Mouse (Mus musculus) left cerebral cortex, adult 2 months (tissue): Measurements from ENCODE around the gene Nostrin. TPM values are rescaled to one million over a fixed set of nuclear protein-coding genes. Genes with fewer than 3 reads are reported as not detected.

Source experiments
- DNase-seq, 2 experiments: peaks; one replicate each; pipeline ENCODE4 v3.0.0; 2021 to 2022; ENCODE audit warnings: low spot score in 2 of 2, mixed read lengths in 1 of 2; ENCODE audit errors: extremely low spot score in 1 of 2
- H3K27ac ChIP-seq: fragments of 200-600 bp; 2 replicates; pipeline ENCODE4 v1.8.1; 2022
- H3K4me3 ChIP-seq: fragments of 200-600 bp; 2 replicates; pipeline ENCODE4 v1.8.1; 2022
- CTCF ChIP-seq: fragments of 200-600 bp; IDR thresholded peaks from 2 replicates; pipeline ENCODE4 v1.8.1; 2022; ENCODE audit warnings: antibody characterized with exemption, mild to moderate bottlenecking, moderate library complexity
- intact Hi-C: fragments of 180-260 bp; cut with DNase I; formaldehyde crosslinking; loops from one replicate; pipeline ENCODE4 v1.15.1; 2025
- total RNA-seq, 2 experiments: library from RNA; stranded (reverse); gene quantifications; 2 replicates each; pipeline ENCODE4 v1.2.3; 2021

Gene Nostrin
- total RNA-seq, 2 experiments from 2014 or later, result 3.5 to 6.6 TPM

DNA sequence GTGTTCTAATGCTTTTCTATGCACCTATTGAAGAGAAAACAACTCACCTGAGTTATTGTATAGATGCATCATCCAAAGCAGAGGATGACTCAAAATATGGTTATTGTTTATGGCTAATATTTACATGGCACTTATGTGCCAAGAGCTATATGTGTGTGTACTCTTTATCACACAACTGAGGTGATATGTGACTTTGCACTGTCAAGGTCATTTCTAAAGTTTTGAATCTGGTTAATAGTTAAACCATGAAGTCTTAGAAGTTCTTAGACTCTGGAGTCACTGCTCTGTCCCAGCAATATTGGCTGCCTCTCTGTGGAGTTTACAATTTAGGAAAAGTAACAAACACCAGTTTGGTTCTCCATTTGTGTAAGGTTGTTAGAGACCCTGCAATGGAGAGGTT, 23.3 kb downstream of the Nostrin start:
- no peak for TF ChIP-seq CTCF
- Histone ChIP-seq H3K4me3 (no peak overlapping the region), H3K27ac (no peak overlapping the region)
- intact Hi-C loops, result no loop called here
- no peak for DNase-seq

DNA sequence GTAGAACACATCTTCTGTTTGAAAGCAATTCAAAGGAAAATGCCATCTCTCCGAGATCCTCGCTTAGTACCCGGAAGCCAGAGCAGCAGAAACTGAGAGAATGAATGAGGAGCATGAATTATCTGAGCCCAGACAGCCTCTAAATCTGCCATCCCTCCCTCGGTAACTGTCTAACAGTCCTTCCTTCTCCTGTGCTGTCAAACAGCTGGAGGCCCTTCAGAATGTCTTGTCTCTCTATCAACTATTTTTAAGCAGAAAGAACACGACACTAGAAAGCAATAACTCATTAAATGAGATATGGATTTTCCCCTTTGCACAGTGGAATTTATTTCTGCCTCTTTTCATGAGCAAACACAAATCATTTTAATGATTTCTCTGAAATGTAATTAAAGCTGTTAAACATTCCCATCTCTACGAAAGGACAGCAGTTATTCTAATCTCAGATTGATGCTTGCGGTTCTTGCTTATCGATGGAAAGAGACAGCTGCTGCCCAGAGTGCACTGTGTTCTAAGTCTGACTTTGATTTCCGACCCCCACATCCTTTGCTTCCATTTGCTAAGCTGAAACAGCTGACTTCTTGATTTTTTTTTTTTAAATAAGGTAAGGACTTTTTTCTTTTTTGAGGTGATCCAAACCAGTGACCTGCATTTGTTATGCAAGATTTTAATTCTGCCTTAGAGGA, 34.9 kb downstream of the Nostrin start:
- no peak overlapping the region for H3K27ac ChIP-seq
- intact Hi-C loops, result no loop called here

DNA sequence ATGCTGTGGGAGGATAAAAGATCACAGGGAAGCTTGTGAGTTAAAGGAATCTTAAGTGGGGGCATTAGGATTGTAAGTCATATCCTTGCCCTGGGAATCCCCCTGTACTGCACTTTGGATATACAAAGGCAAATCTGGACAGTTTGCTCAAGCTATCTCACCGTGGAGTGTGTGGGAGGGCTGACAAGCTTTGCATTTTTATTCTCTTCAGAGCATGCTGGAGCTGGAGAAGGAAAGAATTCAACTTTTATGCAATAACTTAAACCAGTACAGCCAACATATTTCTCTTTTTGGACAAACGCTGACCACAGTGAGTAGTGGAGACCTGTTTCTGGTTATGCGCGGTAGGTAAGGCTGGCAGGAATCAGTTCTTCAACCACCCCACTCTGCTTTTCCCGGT, 39.7 kb downstream of the Nostrin start:
- TF ChIP-seq CTCF, result no peak
- intact Hi-C loops, result no loop called here
- no peak for DNase-seq
- H3K27ac ChIP-seq, result peak overlapping the region; percentile 50; the same call in 1 of the 2 replicates
- H3K4me3 ChIP-seq, result no peak overlapping the region

More for the DNA sequence above, 34.9 kb downstream of the Nostrin start:
- no peak overlapping the region for H3K4me3 ChIP-seq
- no peak for TF ChIP-seq CTCF
- DNase-seq, result no peak

DNA sequence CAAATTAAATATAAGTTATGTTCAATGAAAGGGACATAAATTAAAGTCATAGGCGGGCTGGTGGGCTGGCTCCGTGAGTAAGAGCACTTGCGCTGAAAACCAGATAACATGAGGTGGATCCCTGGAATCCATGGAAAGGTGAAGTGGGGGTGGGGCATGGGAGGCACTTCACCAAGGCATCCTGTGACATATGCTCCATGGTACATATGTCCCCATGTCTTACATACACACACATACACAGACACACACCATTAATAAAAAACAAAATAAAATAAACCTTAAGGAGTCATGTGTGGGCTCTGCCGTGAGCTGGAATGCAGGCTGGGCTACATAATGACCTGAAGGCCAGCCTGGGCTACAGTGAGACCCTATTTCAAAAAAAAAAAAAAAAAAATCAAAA, 44.1 kb downstream of the Nostrin start:
- no peak for DNase-seq
- Histone ChIP-seq H3K4me3 (no peak overlapping the region), H3K27ac (no peak overlapping the region)
- no peak for TF ChIP-seq CTCF
- intact Hi-C loops, result no loop called here

- TF ChIP-seq CTCF, result no peak
These were observed 52.4 kb downstream of the Nostrin start for GRCm38 (mm10) chr2:69187990-69188389.

GRCm38 (mm10) chr2:69188732-69189131, 53.1 kb downstream of the Nostrin start:
- DNase-seq, result no peak
- intact Hi-C loops, result no loop called here
- TF ChIP-seq CTCF, result no peak
- H3K27ac ChIP-seq, result no peak overlapping the region
- H3K4me3 ChIP-seq, result no peak overlapping the region

More at GRCm38 (mm10) chr2:69187990-69188389, 52.4 kb downstream of the Nostrin start:
- intact Hi-C loops, result no loop called here
- Histone ChIP-seq H3K4me3 (no peak overlapping the region), H3K27ac (peak overlapping the region; percentile 11; the same call in 1 of the 2 replicates)
- no peak for DNase-seq

- TF ChIP-seq CTCF, result no peak
- Histone ChIP-seq H3K27ac (no peak overlapping the region), H3K4me3 (no peak overlapping the region)
- intact Hi-C loops, result no loop called here
- no peak for DNase-seq
These were observed 53.6 kb downstream of the Nostrin start for GRCm38 (mm10) chr2:69189222-69189621.

DNA sequence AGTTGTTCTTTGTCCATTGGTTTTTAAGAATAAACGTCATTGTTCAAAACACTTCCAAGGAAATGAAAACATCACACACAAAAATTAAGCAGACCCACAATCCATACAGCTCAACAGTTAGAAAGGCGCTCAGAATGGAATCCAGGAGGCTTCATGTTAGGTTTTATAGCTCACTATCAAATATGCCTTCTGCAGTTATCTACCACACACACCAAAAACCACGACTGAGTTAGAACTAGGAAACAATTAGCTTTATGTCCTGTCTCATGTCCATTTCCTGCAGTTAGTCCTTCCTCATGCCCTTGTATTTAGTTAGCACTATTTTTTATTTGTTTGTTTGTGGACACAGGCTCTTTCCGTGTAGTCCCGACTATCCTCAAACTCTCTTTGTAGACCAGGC, 55.5 kb downstream of the Nostrin start:
- DNase-seq, result no peak
- H3K27ac ChIP-seq, result no peak overlapping the region
- TF ChIP-seq CTCF, result no peak
- intact Hi-C loops, result no loop called here
- H3K4me3 ChIP-seq, result no peak overlapping the region

DNA sequence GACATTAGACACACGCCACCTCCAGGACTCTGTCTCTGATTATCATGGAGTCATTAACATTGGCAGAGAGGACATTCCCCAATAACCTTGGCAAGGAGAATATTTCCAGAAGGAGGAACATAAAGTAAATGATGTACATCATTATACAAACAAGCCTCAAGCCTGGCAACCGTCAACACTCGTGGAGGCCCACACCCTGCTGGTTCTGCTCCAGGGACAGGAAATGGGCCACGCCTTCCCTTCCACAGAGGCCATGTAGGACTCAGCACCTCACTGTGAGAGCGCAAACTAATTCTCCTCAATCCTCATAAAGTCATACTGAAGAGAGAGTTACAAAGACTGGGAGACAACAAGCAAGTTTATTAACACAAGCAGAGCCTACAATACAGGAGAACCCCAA, 58.0 kb downstream of the Nostrin start:
- TF ChIP-seq CTCF, result no peak
- Histone ChIP-seq H3K27ac (no peak overlapping the region), H3K4me3 (no peak overlapping the region)
- no peak for DNase-seq
- intact Hi-C loops, result no loop called here

DNA sequence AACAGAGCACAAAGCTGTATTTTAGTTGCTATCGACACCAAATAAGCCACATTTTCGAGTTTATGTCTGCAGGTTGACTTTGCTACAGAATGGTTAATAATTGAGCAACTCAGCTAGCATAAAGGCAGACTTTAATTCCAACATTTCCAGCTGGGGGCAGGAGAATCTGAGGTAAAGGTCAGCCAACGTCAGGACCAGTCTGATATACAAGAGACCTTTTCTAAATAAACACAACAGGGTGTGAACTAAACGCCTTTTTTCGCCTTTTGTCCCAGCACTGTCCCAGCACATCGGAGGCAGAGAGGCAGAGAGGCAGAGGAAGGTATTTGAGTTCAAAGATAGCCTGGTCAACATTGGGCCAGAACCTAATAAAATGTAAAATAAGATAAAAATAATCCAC, 69.6 kb downstream of the Nostrin start:
- no peak overlapping the region for H3K27ac ChIP-seq
- no peak for TF ChIP-seq CTCF
- no peak for DNase-seq
- intact Hi-C loops, result no loop called here
- no peak overlapping the region; the same call in 1 of the 2 replicates for H3K4me3 ChIP-seq

DNA sequence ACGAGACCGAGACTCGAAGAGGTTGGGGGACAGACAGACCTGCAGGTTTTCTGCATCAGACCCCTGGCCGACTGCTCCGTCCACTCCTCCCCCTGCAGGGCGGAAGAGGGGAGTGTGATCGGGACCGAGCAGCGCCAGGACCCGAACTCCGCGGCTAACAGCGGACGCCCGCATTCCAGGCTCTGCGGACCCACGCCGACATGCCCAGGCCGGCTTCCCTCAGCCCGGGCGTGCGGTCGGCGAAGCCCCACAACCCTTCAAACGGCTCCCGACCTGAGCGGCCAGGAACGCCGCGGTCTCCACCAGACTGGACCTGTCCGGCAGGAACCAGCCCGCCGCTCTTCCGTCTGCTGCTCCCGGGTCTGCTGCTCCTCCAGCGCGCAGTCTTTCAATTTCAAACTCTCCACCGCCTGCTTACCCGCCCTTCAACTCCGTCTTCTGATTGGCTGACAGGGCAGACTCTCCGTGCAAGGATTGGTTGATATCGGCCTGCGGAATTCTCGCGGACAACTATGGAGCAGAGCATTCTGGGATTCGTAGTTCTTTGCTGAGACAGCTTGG, 70.3 kb downstream of the Nostrin start, which contains the start of gene Spc25:
Gene Spc25 (minus strand): TSS at position 404 of the 561 bp plus-strand sequence.
- intact Hi-C loops, result no loop called here
- Histone ChIP-seq H3K27ac (no peak within 1 kb of the TSS), H3K4me3 (peak within 1 kb of the TSS; percentile 76)
- no peak; the same call in none of the 2 replicates for TF ChIP-seq CTCF
- peak; percentile 83 to 87 for DNase-seq

- intact Hi-C loops, result no loop called here
- Histone ChIP-seq H3K4me3 (peak overlapping the region; percentile 76), H3K27ac (no peak overlapping the region)
- no peak for DNase-seq
- no peak for TF ChIP-seq CTCF
These were observed 70.9 kb downstream of the Nostrin start for GRCm38 (mm10) chr2:69206523-69206922.

DNA sequence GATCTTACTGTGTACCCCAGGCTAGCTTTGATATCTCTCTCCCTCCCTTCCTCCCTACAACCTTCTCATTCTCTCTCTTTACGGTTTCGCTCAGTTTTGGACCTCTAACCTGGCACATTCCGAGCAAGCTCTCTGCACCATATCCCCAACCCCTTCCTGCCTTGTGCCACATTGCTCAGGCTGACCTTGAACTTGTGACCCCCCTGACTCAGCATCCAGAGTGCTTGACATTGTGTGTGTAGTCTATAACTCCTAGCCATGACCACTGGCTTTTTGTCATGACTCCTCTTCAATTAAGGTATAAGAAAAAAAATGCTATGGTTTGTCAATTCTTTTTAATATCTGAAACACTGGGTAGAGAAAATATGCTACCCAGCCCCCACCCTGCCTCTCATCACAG, 74.1 kb downstream of the Nostrin start:
- intact Hi-C loops, result no loop called here
- H3K27ac ChIP-seq, result no peak overlapping the region
- no peak for DNase-seq
- no peak overlapping the region for H3K4me3 ChIP-seq
- TF ChIP-seq CTCF, result no peak
